Mouse (Mus musculus): Measurements from ENCODE around the gene Myo18a.
"Not testable (repeated sequence)": the region's sequence is repeated elsewhere in the genome, so short reads cannot be mapped to it uniquely, and the experiment has no call there.

The Myo18a gene

GRCm38 (mm10) chr11:77762783-77763672 lies at the start of gene Myo18a:
Gene Myo18a (plus strand): TSS chr11:77763246.
- DNase-seq, result peak; percentile 95

GRCm38 (mm10) chr11:77713736-77714135 lies 49.3 kb upstream of the Myo18a start:
- no peak for DNase-seq

- no peak for DNase-seq
These were observed 44.0 kb upstream of the Myo18a start for GRCm38 (mm10) chr11:77719055-77719454.

DNA sequence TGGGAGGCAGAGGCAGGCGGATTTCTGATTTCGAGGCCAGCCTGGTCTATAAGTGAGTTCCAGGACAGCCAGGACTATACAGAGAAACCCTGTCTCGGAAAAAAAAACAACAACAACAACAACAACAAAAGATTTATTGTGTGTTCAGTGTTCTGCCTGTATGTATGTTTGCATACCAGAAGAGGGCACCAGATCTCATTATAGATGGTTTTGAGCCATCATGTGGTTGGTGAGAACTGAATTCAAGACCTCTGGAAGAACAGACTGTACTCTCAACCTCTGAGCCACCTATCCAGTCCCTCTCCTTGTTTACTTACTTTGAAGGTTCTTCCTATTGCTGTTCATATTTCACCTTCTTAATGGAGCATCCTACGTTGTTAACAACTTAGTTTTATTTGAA lies 41.7 kb upstream of the Myo18a start:
- no peak for DNase-seq

- DNase-seq, result no peak
These were observed 38.3 kb upstream of the Myo18a start for GRCm38 (mm10) chr11:77724766-77725165.

- DNase-seq, result no peak
These were observed 37.9 kb upstream of the Myo18a start, which contains the start of gene Cryba1 for GRCm38 (mm10) chr11:77725183-77725582. Gene Cryba1 (minus strand): TSS chr11:77725283.

DNA sequence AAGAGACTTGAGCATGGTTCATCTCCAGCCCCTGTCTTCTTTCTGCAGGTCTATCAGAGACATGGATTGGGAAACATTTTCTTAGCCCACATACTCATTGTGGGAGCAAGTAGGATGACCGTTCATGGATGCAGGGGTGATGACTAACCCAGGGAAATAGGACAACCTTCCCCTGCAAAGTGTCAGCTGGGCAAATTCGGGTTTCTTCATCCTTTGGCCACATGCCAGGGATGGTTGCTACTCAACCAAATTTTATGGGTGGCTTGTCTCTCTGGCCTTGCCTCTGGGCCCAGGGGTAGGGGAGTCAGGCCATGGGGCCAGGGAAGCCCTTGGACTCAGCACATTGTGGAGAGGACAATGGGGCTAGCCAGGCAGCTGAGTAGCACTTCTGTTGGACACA lies 34.5 kb upstream of the Myo18a start:
- no peak for DNase-seq

DNA sequence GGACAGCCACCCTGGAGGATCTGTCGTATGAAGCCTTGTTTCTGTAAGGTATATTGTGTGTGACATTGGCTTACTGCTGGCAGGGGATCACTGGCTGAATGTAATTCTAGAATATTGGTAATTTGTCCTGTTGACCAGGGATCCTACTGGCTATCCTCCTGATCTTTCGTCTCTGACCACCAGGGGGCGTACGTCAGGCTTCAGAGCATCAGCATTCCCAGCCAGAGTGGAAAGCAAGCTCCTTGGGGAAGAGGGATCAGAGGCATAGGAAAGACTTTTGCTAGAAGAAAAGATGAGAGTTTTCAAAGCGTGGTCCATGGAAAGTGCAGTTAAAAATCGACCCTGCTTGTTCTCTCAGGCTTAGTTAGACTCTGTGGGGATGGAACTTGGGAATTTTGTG lies 25.8 kb upstream of the Myo18a start:
- DNase-seq, result peak; percentile 94

DNA sequence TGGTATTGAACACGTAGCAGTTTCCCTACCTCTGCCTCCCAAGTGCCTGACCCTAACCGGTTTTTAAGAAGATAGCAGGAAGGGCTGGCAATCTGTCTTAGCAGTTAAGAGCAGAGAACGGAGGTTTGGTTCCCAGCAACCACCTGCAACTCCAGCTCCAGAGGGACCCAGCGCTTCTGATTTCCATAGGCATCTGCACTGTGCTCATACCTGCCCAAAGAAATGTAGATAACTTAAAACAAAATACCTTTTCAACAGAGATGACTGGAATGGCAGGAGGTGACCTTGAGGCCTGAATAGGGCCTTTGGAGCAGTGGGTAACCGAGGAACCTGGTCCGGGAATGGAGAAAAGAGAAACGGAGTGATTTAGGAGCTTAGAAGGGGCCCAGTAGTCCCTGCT lies 24.5 kb upstream of the Myo18a start:
- no peak for DNase-seq

DNA sequence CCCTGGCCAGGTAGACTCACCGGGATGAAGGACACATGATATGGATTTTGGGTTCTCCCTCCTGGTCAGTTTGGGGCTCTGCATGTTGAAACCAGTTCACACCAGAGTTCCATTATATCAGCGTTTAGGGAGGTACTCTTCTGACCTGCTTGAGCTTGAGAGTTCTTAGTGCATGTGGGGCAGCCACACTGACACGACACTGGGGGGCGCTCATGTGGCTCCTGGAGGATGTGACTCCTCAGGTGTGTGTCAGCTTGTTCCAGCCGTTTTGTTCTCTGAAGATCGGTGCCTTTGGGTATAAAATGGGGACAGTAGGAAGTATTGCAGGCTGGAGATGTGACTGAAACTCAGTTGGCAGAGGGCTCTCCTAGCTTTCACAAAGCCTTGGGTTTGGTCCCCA lies 19.1 kb upstream of the Myo18a start:
- DNase-seq, result peak; percentile 74

GRCm38 (mm10) chr11:77746652-77747051 lies 16.4 kb upstream of the Myo18a start:
- DNase-seq, result no peak

GRCm38 (mm10) chr11:77747103-77747502 lies 15.9 kb upstream of the Myo18a start:
- DNase-seq, result not testable (repeated sequence)

GRCm38 (mm10) chr11:77748996-77749395 lies 14.1 kb upstream of the Myo18a start:
- DNase-seq, result no peak

- DNase-seq, result no peak
These were observed 10.5 kb upstream of the Myo18a start for GRCm38 (mm10) chr11:77752525-77752924.

- no peak for DNase-seq
These were observed 9.6 kb upstream of the Myo18a start for GRCm38 (mm10) chr11:77753469-77753868.

DNA sequence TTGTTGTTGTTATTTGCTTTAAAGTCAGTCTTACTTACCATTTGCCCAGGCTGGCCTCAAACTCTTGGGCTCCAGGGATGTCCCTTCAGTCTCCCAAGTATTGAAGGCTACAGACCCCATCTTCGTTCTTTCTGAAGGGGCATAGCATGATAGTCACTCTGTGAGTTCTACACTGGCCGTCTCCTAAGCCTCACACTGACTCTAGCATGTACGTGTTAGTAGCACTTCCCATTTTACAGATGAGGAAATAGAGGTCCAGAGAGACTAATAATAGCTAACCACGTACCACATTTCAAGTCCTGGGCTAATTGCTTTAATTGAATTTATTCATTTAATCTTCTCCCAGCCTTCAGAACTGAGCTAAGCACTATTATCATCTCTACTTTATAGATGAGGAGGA lies 3.0 kb upstream of the Myo18a start:
- no peak for DNase-seq

GRCm38 (mm10) chr11:77763673-77764340 lies 761 bp downstream of the Myo18a start:
- DNase-seq, result peak; percentile 85

GRCm38 (mm10) chr11:77764694-77765458 lies 1.8 kb downstream of the Myo18a start:
- DNase-seq, result peak; percentile 80

GRCm38 (mm10) chr11:77765459-77765777 lies 2.4 kb downstream of the Myo18a start:
- no peak for DNase-seq

- peak; percentile 86 for DNase-seq
These were observed 3.4 kb downstream of the Myo18a start for GRCm38 (mm10) chr11:77766351-77767001.

GRCm38 (mm10) chr11:77769496-77769895 lies 6.5 kb downstream of the Myo18a start:
- peak; percentile 13 for DNase-seq

DNA sequence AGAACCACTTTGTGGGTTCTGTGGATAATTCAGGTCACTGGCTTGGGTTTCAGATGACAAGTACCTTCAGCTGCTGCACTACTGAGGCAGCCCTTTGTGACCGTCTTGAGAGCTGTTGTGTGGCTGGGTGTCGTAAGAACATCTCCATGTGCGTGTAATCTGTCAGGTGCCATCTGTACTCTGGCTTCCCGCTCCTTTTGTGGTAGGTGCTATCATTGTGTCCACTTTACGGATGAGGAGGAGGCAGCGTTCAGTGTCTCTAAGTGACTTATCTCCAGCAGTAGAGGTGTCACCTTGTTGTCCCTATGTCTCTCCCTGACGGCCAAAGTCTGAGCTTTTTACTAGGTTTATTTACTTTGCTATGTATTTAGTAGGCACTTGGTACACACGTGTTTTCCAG lies 7.3 kb downstream of the Myo18a start:
- no peak for DNase-seq
